In genomic region chr12:77297114-77297513, GRCm38 (mm10) we compare ENCODE assay signal across 25 mouse cellular contexts.
"Had no signal": no experiment of that assay in that cellular context is flagged by ENCODE, and none has a peak within 500 bp of the region (broad histone marks: within the 10 kb centered on the region; RNA-seq: fewer than 3 reads in every experiment).

No protein-coding gene starts in this region.

- H3K27me3 ChIP-seq: heart, embryonic 12.5 days; heart, embryonic 13.5 days; heart, embryonic 15.5 days; hindbrain, embryonic 12.5 days; hindbrain, embryonic 13.5 days; hindbrain, embryonic 15.5 days; intestine, embryonic 15.5 days; kidney, embryonic 15.5 days had no signal

- ATAC-seq: hindbrain, embryonic 16.5 days; hindbrain, postnatal 0 days; inflammation-experienced regulatory T-cells, adult 6 months; intestine, embryonic 15.5 days; intestine, embryonic 16.5 days; intestine, postnatal 0 days had no signal

- H3K9me3 ChIP-seq: heart, embryonic 10.5 days; heart, embryonic 12.5 days; heart, embryonic 13.5 days; heart, embryonic 15.5 days; hindbrain, embryonic 10.5 days; hindbrain, embryonic 12.5 days; hindbrain, embryonic 13.5 days; hindbrain, embryonic 15.5 days; intestine, embryonic 15.5 days; kidney, embryonic 15.5 days had no signal

- H3K4me3 ChIP-seq: heart, embryonic 10.5 days; heart, embryonic 12.5 days; heart, embryonic 13.5 days; heart, embryonic 15.5 days; hindbrain, embryonic 10.5 days; hindbrain, embryonic 12.5 days; hindbrain, embryonic 13.5 days; hindbrain, embryonic 15.5 days; intestine, embryonic 15.5 days; kidney, embryonic 15.5 days; layer of hippocampus, adult 2 months had no signal

- H3K36me3 ChIP-seq: heart, embryonic 10.5 days; heart, embryonic 12.5 days; heart, embryonic 13.5 days; heart, embryonic 15.5 days; hindbrain, embryonic 10.5 days; hindbrain, embryonic 12.5 days; hindbrain, embryonic 13.5 days; hindbrain, embryonic 15.5 days; intestine, embryonic 15.5 days; kidney, embryonic 15.5 days had no signal

- H3K4me1 ChIP-seq: heart, embryonic 10.5 days; heart, embryonic 12.5 days; hindbrain, embryonic 10.5 days; hindbrain, embryonic 12.5 days; hindbrain, embryonic 13.5 days; hindbrain, embryonic 15.5 days; intestine, embryonic 15.5 days; kidney, embryonic 15.5 days had no signal

- DNase-seq: heart, postnatal 36 days; heart, postnatal 4 days; kidney, adult 11 months; kidney, adult 18-20 months; layer of hippocampus, adult 9-11 months; layer of hippocampus, postnatal 36 days had no signal

- H3K9ac ChIP-seq: heart, embryonic 12.5 days; heart, embryonic 13.5 days; heart, embryonic 15.5 days; hindbrain, embryonic 12.5 days; hindbrain, embryonic 13.5 days; hindbrain, embryonic 14.5 days; hindbrain, embryonic 15.5 days; intestine, embryonic 15.5 days; kidney, embryonic 15.5 days had no signal

- H3K27ac ChIP-seq: heart, embryonic 10.5 days; heart, embryonic 13.5 days; heart, embryonic 15.5 days; hindbrain, embryonic 10.5 days; hindbrain, embryonic 12.5 days; hindbrain, embryonic 13.5 days; hindbrain, embryonic 14.5 days; hindbrain, embryonic 15.5 days; hindbrain, postnatal 0 days; intestine, embryonic 15.5 days; kidney, embryonic 15.5 days; kidney, postnatal 0 days; layer of hippocampus, adult 2 months had no signal

- H3K4me2 ChIP-seq: heart, embryonic 11.5 days; heart, embryonic 12.5 days; heart, embryonic 13.5 days; heart, embryonic 15.5 days; hindbrain, embryonic 12.5 days; hindbrain, embryonic 13.5 days; hindbrain, embryonic 14.5 days; hindbrain, embryonic 15.5 days; intestine, embryonic 15.5 days; kidney, embryonic 15.5 days had no signal
